Mouse (Mus musculus) CD4-positive, CD25-positive, alpha-beta regulatory T cell, adult 2 months (primary cell): ENCODE results near the gene Trmt1.
A peak's percentile ranks its signal among the peaks of the same experiment; 100 is the strongest.
"Not testable (repeated sequence)": the region's sequence is repeated elsewhere in the genome, so short reads cannot be mapped to it uniquely, and the experiment has no call there.

ENCODE experiments used
- DNase-seq: peaks from one replicate; pipeline ENCODE4 v3.0.0-alpha.2; 2012; ENCODE audit warnings: low read depth, low spot score

The Trmt1 gene

DNA sequence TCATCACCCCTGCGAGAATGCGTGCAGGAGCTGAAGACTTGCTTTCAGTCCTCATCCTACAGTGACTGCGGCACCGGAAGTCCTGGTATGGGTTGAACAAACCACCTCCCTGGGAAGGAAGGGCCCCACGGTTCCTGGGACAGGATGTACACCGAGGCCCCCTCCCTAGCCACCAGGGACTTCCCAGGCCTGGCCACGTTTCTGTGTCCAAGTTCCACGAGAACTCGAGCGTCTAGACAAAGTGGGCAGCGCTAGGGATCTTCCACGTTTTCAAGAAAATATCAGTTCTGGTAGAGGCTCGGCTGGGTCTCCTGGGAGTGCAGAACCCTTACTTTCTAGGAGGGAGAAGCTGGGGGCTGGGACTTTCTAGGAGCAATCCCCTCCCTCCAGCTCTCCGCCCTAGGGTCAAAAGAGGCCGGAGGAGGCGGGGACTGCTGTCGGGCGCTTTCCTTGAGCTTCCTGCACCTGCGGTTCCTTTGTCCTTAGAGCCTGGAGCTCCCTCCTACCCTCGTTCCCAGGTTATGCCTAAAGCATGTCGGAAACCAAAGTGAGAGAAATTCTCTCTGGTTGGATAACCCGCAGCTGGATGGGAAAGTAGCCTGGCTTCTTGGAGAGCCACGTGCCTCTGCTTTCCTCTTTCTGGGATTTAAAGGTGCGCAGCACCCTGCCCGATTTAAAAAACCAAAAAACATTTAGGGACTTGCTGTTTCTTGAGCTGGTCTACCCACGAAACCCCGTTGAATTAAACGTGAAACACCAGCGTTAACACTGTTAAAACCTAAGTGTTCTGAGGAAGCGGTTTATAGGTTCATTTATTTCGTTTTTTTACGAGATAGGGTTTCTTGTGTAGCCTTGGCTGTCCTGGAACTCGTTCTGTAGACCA is 25.9 kb upstream of the Trmt1 start:
- peak; percentile 88 for DNase-seq

DNA sequence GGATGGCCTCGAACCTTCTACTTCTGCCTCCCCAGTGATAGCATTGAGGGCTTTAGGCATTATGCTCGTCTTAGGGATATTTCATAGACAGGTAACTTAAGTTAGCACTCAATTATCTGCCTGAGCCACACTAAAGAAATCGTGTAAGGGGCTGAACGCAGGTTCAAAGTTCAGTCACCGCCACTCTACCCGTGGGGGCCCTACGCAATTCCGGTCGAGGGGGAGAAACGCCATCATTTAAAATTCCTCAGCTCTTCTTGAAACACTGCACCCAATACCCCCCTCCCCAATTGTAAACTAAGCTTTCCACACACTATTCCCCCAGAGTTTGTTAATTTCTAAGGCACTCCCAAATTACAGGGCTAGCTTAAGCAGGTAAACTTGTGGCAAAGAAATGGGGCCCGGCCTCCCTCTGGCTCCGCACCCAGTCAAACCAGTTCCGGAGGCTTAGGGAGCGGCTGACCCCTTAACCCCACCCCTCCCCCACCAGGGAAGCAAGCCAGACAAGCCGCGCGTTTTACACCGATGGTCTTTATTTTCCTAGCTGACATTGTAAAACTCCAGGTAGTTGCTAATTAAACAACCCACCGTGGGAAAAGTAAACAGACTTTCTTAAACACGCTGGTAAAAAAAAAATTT is 25.2 kb upstream of the Trmt1 start:
- DNase-seq, result peak; percentile 67

DNA sequence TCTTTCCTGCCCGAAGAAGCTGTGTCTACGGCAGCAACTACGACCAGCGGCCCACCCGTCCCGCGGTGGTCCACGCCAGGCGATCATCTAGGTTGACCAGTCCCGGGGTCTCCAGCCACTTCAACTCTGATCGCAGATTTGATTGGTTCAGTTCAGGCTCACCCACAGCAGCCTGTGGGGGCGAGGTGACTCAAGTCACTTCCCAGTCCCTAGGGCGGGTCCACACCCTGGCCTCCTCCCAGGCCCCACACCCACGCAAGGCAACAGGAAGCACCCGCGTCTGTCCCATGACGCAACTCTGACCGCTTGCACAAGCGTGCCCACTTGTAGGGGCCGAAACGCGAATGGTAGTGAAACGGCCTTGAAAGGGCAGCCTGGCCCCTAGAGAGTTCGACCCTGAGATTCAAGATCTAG is 24.6 kb upstream of the Trmt1 start:
- peak; percentile 85 for DNase-seq

DNA sequence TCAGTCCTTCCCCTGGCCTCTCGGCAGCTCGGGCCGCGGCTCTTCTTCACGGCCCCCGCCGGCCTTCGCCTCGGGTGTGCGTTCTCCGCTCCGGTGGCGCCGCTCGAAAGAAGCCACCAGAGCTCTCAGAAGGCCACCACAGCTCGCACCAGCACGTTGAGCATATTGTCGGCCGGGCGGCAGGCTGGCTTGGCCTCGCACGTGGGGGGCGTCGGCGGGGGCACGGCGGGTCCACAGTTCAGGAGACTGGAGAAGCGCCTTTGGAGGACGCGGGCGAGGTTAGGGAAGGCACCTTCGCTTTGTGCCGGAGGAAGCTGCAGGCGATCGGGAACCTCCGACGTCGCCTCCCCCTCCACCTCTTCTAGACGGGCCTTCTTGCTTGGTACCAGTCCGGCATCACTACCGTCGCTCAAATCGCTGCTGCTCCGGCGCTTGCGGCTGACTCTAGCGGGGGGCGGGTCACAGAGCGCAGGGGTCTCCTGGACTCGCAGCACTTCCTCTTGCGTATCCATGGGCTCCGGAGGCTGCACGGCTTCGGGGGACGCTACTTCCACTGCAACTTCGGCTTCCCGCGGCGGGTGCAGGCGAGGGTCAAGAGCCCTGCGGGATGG is 24.0 kb upstream of the Trmt1 start:
- peak; percentile 72 for DNase-seq

DNA sequence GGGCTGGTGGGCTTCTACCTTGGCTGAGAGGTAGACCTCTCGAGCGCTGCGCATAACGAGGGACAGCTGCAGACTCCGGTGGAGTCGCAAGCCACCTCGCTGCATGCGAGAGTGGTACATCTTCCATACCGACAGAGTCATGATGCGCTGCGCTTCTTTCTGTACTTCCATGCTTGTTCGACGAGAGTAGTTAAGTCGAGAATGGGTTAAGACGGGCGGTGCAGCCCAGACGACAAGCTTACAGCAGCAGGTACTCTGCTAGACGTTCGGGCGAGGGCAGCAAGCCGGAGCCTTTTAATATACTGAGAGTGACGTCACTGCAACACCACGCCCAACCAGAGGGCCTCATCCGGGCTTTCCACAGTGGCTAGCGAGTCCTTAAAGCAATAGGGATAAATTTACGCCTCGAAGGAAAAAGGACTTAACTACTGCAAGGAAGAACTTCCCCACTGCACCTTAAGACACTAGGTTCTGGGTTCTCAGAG is 23.5 kb upstream of the Trmt1 start, which contains the start of gene Ier2:
TSS of gene Ier2 (minus strand) at position 272 of the 485 bp plus-strand sequence.
- DNase-seq, result peak; percentile 94

DNA sequence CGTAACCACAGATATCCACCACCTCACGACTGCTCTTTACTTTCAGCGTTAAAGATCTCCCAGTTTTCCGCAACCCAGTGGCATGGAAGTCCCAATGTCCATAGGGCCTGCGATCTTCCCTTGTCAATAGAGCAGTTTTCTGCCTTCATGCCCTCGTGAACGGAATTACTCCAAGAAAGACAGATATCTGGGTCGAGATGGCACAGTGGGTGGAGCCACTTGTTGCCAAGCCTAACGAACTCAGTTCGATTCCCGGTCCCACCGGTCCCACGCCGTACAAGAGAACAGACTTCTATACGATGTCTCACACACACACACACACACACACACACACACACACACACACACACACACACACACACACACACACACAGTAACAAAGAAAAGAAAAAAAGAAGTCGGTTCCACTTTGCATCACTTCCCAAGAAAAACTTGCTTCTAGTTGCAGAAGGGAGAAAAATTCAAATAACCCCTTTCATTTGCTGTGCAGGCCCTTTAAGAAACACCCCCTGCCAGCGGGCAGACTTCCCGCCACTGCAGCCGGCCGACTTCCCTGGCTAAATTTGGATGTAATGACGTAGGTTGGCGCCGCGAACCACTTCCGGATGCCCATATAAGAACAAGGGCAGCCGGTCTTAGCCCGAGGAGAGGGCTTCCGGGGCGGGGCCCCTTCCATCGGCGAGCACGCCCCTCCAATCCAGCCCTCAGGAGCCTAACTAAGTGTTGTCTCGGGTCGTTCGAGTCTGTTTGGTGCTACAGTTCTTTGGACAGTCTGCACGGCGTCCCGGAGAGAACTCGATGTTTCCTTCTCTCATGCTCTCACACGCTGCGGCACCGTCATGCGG is 22.4 kb upstream of the Trmt1 start:
- peak; percentile 90 for DNase-seq

DNA sequence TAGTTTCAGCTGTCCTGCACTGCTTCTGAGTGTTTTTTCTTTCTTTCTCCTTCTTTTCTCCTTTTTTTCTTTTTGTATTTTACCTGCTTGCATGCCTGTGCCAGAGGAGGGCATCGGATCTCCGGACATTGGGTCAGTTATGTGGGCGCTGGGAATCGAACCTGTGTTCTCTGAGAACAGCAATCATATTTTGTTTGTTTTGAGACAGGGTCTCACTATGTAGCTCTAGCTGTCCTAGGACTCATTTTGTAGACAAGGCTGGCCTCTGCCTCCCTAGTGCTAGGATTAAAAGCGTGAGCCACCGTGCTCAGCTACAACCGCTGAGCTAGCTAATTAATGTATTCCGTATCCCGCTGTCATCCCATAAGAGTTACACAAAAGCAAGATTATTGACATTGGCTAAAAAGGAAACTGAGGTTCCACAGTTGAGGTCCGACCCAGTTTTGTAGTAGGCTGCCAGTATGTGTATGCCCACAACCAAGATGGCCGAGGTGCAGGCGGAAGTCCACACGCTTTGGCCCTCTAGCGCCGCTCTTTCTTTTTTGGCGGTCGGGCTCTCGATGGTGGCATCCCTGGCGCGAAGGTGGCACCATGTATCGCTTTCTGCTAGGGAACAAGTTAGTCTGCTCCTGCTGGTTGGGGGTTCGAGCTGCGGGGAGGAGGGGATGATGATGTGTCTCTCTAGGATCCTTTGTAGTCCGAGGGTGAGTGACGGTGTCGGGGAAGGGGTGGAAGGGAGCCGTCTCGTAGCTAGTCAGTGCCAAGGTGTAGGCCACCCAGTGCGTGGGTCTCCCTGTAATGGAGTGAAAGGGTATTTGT is 21.3 kb upstream of the Trmt1 start:
- DNase-seq, result peak; percentile 82

DNA sequence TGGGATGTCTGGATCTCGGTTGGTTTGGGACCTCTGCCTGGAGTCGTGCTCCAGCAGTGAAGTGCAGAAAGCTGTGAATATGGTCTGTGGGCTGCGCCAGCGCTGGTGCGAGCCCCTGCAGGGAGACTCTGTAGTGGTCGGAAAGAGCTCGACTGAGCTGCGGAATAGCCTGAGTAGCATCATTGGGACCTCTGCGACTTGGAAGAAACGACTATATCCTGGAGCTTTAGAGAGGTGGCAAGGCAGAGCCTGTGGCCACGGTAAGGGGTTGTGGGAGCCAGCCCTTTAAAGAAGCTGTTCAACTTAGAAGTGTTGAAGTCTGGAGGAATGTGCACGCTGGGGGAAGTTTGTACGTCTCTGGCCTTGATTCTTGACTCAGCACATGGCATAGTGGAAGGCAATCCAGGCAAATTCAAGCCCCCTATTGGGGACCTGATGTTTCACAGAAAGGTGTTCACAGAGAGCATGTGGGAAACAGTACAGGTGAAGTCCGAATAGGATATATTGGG is 20.7 kb upstream of the Trmt1 start:
- peak; percentile 35 for DNase-seq

DNA sequence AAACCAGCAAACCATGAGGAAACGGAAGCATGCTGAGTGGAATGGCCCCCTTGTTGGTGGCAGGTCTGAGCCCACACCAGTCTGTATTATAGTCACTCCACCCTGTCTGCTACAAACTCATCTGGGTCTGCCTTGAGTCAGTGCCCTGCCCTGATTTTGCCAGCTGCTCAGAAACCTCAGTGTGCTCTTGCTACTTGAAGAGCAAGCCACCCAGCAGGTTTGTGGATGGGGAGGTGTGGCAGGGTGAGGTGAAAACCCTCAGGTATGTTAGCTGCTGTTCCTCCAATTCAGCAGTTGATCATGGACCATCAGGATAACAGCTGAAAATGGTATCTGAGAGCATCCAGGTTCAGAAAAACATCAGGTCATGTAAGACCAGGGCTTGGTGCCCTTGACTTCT is 18.0 kb upstream of the Trmt1 start:
- no peak for DNase-seq

DNA sequence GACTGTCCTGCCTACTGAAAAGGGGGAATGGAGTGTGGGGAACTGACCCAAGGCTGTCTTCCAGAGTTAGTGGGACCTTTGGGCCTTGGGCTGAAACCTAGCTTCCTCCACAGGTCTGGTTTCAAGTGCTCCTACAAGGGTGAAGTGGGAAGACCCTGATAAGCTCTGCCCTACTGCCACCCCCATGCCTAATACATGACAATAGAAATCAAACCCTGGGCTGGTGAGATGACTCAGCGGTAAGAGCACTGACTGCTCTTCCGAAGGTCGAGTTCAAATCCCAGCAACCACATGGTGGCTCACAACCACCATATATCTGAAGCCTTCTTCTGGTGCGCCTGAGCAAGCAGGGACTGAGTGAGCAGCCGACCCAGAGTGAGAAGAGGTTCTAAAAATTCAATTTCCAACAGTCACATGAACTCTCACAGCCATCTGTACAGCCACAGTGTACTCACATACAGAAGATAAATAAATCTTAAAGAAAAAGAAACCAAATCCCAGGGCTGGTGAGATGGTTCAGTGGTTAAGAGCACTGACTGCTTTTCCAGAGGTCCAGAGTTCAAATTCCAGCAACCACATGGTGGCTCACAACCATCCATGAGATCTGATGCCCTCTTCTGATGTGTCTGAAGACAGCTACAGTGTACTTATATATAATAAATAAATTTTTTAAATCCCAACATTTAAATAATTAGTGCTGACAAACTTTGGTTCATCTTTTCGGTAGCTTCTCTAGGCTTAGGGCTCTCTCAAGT is 17.2 kb upstream of the Trmt1 start:
- DNase-seq, result no peak

DNA sequence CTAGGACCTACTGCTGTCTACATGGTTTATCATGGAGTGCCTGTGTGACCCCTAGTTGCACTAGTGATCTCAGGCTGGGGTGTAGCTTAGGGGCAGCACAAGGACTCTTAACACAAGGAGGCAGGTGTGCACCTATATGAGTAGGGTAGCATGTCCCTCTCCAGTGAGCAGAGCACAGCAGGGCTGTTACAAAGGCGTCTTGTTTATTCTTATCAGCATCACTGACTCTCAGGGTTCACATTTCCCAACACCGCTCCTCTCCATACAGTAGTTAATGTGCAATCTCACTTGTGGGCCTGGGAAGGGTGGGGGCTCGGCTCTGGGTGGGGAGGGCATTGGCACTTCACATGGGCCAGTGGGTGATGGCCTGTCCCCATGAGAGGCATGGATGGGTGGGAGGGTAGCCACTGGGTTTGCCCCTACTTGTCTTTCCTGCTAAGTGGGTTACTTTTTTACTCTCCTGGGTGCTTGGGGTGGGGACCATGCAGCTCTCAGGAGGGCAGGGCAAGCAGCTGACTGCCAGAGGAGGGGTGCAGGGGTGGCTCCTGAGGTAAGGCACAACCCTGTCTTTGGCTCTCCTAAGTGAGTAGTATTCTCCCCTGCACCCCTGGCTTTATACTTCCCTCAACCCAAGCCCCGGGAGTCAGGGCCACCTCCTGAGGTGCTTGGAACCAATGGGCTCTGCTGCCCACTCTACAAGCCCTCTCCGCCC is 15.7 kb upstream of the Trmt1 start:
- DNase-seq, result not testable (repeated sequence)

DNA sequence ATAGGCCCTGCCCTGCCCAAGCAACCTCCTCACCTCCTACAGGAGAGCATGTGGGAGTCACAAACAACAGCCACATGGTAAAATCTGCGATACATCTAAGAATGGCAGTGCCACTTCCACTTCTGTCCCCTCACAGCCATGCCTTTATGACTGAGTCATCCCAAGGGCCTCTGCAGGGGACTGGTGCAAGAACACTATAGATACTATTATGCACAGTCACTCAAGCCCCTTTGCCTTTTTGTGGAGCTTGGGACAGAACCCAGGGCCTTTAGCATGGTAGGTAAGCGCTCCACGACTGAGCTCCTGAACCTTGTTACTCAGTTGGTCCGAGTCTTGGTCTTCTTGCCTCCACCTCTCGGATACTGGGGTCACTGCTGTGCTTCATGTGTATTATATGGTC is 8.8 kb upstream of the Trmt1 start:
- no peak for DNase-seq

DNA sequence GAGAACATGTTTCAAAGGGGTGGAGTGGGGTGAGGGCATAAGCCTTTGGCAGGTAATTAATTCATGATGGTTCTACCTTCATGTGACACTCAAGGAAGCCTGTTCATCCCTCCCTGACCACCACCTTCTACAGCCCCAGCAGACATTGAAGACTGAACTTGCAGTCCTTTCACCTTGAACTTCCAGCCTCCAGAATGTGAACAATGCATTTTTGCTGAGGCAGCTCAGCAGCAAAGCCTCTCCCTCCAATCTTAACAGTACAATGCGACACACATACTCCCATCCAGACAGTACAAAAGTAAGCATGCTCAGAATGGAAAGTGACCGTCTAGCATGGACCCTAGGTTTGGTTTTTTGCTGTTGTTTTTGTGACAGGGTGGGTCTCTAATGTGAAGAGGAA is 4.6 kb upstream of the Trmt1 start:
- no peak for DNase-seq

DNA sequence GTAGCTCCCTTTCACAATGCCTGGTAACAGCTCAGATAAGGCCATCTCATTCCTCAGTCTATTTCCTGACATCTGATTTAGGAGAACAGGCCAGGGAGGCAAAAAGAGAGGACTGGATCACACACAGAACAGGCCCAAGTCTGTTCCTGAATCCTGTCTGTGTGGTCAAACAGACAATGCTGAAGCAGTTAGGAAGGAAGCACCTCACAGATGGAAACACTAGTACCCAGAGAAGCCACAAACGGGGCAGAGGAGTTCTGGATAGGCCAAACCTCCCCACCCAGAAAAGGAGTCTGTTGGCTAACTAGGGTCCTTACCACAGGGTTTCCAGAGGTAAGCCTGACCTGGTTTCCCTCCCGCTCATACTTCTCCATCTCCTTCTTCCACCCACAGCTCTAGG is 3.9 kb upstream of the Trmt1 start:
- no peak for DNase-seq

DNA sequence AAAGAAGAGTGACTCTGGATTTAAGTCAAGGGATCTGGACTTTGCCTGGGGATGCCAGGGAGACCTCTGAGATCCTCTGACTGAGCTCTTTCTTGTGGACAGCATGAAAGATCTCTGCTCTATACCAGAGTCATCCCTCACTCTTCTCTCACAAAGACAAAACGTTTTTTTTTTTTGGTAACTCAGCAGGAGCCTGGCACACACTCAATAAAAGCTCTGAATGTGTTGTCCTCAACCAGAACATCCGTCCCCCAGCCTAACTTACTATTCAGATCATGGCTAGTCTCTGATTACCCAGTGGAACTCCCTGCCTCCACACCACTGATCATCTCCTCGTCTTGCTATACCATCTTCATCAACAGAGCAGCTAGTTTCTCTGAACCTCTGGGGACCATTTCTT is 1.6 kb upstream of the Trmt1 start:
- DNase-seq, result no peak

DNA sequence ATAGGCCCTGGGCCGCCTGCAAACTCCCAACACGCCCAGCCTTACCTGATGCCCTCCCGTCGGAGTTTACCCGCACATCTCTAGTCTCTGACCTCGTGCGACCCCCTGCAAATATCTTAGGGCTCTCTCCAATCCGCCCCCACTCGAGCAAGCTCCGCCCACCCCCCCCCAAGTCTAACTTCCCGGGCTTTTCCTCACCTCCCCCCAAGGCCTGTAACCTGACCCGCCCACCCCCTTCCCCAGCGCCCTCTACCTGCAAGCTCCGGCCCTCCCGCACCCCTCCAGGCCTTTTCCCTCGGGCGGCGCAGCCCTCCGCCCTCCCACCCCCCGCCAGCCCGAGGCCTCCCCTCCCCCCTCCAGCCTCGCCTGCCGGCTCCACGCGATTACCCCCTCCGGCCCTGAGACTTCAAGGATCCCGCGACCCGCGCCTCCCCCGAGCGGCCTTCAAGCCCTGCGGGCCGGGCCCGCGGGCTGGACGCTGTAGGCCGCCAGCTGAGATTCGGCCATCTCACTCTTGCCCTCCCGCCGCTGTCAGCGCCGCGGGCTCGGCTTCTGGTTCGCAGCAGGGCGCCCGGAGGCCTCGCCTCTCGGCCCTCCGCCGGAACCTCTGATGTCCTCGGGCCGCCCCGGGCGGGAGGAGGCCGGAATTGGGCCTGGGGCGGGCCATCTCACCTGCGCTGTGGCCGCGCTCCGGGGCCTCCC is 1.0 kb downstream of the Trmt1 start:
- DNase-seq, result peak; percentile 51

DNA sequence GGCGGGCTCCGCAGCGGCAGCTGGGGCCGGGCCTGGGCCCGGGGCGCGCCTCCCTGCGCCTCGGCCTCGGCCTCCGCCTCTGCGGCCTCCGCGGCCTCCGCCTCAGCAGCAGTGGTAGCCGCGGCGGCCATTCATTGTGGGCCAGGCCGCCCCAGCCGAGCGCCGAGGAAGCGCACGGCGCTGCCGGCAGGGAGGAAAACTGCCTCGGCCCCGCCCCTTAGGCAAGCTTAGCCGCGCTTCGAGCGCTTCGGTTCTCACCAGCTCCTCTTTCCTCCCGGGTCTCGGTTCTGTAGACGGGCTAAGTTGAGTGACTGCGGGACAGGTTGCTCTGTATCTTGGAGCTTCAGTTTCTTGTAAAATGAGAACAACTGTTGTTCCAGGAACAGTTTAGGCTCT is 1.6 kb downstream of the Trmt1 start, which contains the start of gene Nacc1:
TSS of gene Nacc1 (minus strand) at position 158 of the 396 bp plus-strand sequence.
- DNase-seq, result peak; percentile 92
